Mouse (Mus musculus) heart, embryonic 10.5 days (tissue): ENCODE results near the gene Gpr87. TPM values are rescaled to one million over a fixed set of nuclear protein-coding genes. Genes with fewer than 3 reads are reported as not detected.

Source experiments
- DNase-seq: peaks from one replicate; pipeline ENCODE4 v3.0.0-alpha.2; 2017; ENCODE audit warnings: low spot score
- H3K27ac ChIP-seq: fragments of 300-500 bp; sonication (generic); 2 replicates; pipeline ENCODE4 v1.5.1; 2016; ENCODE audit warnings: mild to moderate bottlenecking
- H3K27me3 ChIP-seq: fragments of 300-500 bp; sonication (generic); 2 replicates; pipeline ENCODE4 v1.6.1; 2016; ENCODE audit warnings: mild to moderate bottlenecking; ENCODE audit not compliant: poor library complexity, insufficient read depth, severe bottlenecking
- H3K36me3 ChIP-seq: fragments of 300-500 bp; sonication (generic); 2 replicates; pipeline ENCODE4 v1.6.1; 2016; ENCODE audit warnings: mild to moderate bottlenecking, moderate library complexity
- H3K4me1 ChIP-seq: fragments of 300-500 bp; sonication (generic); 2 replicates; pipeline ENCODE4 v1.6.1; 2016; ENCODE audit warnings: mild to moderate bottlenecking
- H3K4me3 ChIP-seq: fragments of 300-500 bp; sonication (generic); 2 replicates; pipeline ENCODE4 v1.5.1; 2016; ENCODE audit warnings: mild to moderate bottlenecking, moderate library complexity
- H3K9me3 ChIP-seq: fragments of 300-500 bp; sonication (generic); 2 replicates; pipeline ENCODE4 v1.6.1; 2016; ENCODE audit warnings: mild to moderate bottlenecking, moderate library complexity
- WGBS: fragments of 180-500 bp; shearing (Covaris S2); methylation state at CpG from one replicate; pipeline ENCODE4 v1.1.7; 2016; 5-methylcytosine and 5-hydroxymethylcytosine counted together
- polyA plus RNA-seq: library from polyadenylated mRNA; unstranded; fragments of >200 nt; fragmentation: Nextera tagmentation; extraction: Ambion mirVana; gene quantifications from 2 replicates; pipeline ENCODE4 v1.2.1, GENCODE M21; 2016

Gpr87 gene
- polyA plus RNA-seq: 0.18 TPM in 1 of 2 replicates, not detected in the other

DNA sequence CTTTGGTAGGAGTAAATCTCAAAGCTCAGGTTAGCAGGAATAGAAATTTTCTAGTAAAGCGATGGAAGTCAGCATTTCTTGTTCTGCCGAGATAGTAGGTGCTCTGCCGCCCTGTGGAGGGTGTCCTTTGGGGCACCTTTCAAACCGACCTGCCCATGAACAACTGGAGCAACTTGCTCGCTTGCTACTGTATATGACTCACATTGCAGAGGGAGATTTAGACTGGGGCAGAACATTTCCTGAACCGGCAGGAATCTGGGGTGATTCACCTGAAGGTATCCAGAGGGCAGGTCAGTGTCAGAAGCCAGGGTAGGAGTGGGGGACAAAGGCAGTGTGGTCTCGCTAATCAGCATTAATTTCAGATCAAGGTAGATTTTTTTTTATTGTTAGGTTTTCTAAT is at the start of gene Gpr87:
Gene Gpr87, minus strand, starts transcription at position 167 of the 400 bp plus-strand sequence.
- no peaks in the 10 kb centered on the region for H3K9me3 ChIP-seq
- 83% methylated on average over 7 of the region's 7 CpGs for WGBS
- no peak for DNase-seq

DNA sequence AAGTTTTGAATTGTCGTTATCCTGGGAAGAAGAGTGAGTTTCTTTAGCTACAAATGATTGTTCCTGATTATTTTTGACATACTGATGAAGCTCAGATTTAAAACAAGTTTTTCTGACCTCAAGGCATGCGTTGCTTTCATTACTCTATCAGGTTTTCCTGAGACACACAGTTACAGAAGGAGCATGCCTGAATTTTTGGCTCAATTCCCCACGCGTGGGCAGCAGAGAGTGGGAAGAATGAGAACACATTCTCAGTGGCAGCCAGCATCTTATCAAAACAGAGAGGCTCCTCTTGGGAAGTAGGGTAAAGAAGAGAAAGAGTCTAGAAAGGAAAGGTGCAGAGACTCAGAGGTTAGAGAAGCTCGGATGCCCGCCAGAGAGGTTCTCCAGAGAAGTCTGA is 48.5 kb upstream of the Gpr87 start:
- H3K27me3 ChIP-seq: no peaks in the 10 kb centered on the region
- no peaks in the 10 kb centered on the region for H3K9me3 ChIP-seq
- 64% methylated on average over 6 of the region's 6 CpGs for WGBS
- H3K4me3 ChIP-seq: no peak overlapping the region
- DNase-seq: no peak
- H3K27ac ChIP-seq: no peak overlapping the region
- no peaks in the 10 kb centered on the region for H3K4me1 ChIP-seq
- H3K36me3 ChIP-seq: no peaks in the 10 kb centered on the region

More for the DNA sequence above, at the start of gene Gpr87:
- H3K27ac ChIP-seq: no peak within 1 kb of the TSS
- no peaks in the 10 kb centered on the region for H3K27me3 ChIP-seq
- no peaks in the 10 kb centered on the region for H3K36me3 ChIP-seq
- H3K4me3 ChIP-seq: no peak within 1 kb of the TSS
- H3K4me1 ChIP-seq: no peaks in the 10 kb centered on the region

DNA sequence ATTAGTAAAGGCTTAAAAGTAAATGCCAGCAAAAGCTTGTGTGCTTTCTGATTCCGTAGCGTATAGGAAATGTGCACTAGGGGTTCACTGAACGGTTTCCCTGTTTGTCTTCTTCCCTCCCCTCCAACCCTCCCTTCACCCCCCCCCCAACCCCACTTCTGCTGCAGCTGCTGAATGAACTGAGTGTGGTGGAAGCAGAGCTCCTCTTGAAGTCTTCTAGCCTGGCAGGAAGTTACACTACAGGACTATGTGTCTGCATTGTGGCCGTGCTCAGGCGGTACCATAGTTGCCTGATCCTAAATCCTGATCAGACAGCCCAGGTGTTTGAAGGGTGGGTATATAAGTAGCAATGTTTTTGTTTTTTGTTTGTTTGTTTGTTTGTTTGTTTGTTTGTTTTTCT is 40.0 kb upstream of the Gpr87 start:
- 79% methylated on average over 5 of the region's 5 CpGs for WGBS

DNA sequence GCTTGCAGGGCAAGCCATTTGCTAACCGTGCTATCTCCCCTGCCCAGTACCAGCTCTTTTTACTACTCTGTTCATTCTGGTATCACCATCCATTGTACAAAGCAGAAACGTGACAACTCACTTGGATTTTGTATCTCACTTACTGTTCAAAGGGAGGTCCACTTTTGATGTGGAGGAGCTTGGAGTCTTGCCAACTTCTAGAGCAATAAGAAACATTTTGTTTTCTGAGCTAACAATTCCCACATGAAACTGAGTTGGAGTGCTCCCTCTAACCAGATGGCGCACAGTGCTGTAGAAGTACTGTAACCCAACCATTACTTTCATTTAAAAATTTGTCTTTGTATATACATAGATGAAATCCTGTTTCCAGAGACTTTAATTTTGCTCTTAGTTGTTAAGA is 36.0 kb upstream of the Gpr87 start:
- H3K27me3 ChIP-seq: no peaks in the 10 kb centered on the region
- no peak overlapping the region for H3K4me3 ChIP-seq
- no peak for DNase-seq
- 73% methylated on average over 3 of the region's 3 CpGs for WGBS
- H3K36me3 ChIP-seq: no peaks in the 10 kb centered on the region
- H3K9me3 ChIP-seq: no peaks in the 10 kb centered on the region
- H3K4me1 ChIP-seq: peaks cover 9% of the 10 kb centered on the region
- no peak overlapping the region for H3K27ac ChIP-seq

More for the DNA sequence above, 40.0 kb upstream of the Gpr87 start:
- Histone ChIP-seq H3K4me3 (no peak overlapping the region), H3K4me1 (no peaks in the 10 kb centered on the region), H3K27ac (no peak overlapping the region), H3K36me3 (no peaks in the 10 kb centered on the region), H3K27me3 (no peaks in the 10 kb centered on the region), H3K9me3 (no peaks in the 10 kb centered on the region)
- DNase-seq: no peak

DNA sequence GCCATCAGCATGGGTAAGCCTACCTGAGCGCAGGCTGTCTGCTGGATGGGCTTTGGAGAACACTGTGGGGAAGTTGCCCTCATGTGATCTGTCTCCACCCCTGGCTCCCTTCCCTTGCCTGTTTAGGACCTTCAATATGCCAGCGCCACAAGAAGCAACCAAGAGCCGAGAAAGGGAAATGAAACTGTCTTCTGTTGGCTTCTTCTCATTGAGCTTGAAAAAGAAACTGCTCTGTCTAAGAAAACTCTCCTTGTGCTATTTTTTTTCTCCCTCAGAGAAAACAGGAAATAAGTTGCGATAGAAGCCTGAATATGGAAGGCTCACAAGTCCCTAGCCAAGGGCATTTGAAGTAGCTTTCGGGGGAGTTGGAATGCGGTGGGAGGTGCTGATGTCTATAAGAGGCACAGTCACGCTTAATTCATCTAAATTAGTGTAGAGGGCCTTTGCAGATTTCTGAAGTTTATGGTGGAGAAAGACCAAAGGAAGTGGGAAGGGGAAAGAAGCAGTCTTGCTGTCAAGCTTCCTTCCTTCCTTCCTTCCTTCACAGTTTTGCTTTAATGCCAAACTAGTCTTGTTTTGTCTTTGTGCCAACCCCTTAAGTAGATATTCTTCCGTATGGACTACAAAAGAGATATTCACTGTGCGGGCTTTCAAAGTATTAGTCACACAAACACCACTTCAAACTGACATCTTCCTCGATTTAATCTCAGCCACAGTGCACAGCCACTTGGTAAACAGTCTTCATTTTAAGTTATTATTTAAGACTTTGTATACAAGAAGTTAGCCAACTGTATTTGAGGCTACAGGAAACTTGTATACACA is 34.0 kb upstream of the Gpr87 start:
- H3K27ac ChIP-seq: peak overlapping the region; percentile 33
- H3K9me3 ChIP-seq: no peaks in the 10 kb centered on the region

DNA sequence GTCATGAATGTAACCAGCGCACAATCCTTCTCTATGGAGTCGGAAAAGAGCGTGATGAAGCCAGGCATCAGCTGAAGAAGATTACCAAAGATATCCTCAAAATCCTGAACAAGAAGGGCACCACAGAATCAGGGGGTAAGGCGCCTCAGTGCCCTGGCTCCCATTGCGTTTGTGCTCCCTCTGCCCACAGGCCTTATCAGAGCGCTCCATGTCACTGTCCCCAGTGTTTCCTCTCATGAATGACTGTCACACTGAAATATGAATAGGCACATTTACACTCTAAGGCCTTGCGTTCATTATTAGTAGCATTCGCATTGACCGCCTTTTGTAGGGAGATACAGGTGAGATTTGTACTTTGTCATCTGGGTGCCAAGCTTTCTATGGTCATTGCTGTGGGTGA is 32.8 kb upstream of the Gpr87 start:
- Histone ChIP-seq H3K4me3 (no peak overlapping the region), H3K4me1 (peaks cover 9% of the 10 kb centered on the region), H3K27ac (no peak overlapping the region), H3K27me3 (no peaks in the 10 kb centered on the region), H3K9me3 (no peaks in the 10 kb centered on the region), H3K36me3 (no peaks in the 10 kb centered on the region)
- DNase-seq: no peak
- 94% methylated on average over 9 of the region's 9 CpGs for WGBS

More for the DNA sequence above, 34.0 kb upstream of the Gpr87 start:
- Histone ChIP-seq H3K27me3 (no peaks in the 10 kb centered on the region), H3K4me1 (peaks cover 9% of the 10 kb centered on the region), H3K36me3 (no peaks in the 10 kb centered on the region), H3K4me3 (no peak overlapping the region)
- DNase-seq: no peak
- 60% methylated on average over 10 of the region's 10 CpGs for WGBS

DNA sequence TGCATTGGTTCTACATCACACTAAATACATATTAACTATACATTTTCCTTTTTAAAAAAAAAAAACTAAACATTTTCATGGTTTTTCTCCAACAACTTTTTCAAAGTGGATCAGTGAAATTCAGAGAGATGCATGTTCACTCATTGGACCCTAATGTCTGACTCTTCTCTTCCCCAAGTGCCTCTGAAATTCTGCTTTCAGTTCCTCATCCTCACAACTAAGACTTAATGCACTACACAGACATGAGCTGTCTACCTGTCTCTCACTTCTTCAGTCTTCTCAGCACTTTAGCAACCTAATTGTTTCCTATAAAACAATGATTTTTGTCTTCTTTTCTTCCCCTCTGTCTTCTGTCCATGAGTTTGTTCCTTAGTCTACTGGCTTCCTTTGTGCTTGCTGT is 30.5 kb upstream of the Gpr87 start:
- no peaks in the 10 kb centered on the region for H3K9me3 ChIP-seq
- DNase-seq: no peak
- H3K27ac ChIP-seq: no peak overlapping the region
- no peaks in the 10 kb centered on the region for H3K36me3 ChIP-seq
- H3K4me1 ChIP-seq: peaks cover 9% of the 10 kb centered on the region
- no peaks in the 10 kb centered on the region for H3K27me3 ChIP-seq
- H3K4me3 ChIP-seq: no peak overlapping the region

DNA sequence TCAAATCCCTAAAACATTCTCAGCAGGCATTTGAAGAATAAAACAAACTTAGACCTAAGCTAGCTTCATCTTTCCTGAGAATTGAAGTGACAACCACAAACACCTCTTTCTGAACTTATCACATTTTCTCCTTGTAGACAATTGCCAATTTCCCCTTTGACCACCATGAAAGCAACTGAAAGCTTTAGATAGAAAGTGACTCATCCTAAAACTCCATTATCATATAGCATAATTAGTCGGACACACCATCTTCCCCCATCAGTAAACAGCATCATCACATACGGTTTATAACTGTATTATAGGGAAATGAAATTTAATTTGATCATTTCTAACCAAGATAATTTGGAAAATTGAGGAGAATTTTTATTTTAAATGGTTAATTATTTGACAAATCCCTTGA is 27.4 kb upstream of the Gpr87 start:
- 88% methylated on average over 2 of the region's 2 CpGs for WGBS
- Histone ChIP-seq H3K27ac (no peak overlapping the region), H3K4me3 (no peak overlapping the region), H3K36me3 (no peaks in the 10 kb centered on the region), H3K4me1 (no peaks in the 10 kb centered on the region), H3K27me3 (no peaks in the 10 kb centered on the region), H3K9me3 (no peaks in the 10 kb centered on the region)
- DNase-seq: no peak

DNA sequence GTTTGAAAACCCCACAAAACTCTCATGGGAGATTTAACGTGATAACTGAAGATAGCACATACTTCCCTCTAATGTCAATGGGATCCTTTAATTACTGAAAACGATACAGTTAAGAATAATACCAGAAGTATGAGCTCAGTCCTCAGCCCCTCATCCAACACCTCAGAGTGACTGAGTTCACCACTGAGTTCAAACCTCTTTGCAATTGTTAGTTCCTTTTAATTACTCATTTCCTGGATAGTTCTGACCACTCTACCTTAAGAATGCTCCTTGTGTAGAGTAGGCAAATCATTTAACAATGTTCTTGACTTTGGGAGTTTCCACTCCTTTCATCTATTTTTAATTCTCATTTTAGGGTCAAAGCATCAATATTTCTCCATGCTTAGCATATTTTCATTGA is 24.4 kb upstream of the Gpr87 start:
- H3K36me3 ChIP-seq: no peaks in the 10 kb centered on the region
- 87% methylated on average over 2 of the region's 2 CpGs for WGBS
- no peak for DNase-seq

DNA sequence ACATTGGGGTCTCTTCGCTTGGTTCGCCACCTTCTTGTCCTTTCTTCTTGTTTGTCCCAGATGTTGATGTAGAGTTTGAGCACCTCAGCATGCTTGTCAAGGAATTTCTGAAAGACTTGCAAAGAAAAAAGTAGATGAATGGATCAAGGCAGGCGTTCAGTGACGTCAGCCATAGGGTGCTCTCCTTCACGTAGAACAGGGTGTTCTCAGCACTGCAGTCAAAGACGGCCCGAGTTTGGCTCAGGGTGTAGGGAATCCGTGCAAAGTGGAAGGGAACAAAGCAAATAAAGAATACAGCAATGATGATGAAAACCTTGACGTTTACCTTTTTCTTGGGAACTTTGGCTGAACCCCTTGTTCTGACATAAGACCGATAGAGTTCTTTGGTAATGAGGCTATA is 22.3 kb upstream of the Gpr87 start:
- Histone ChIP-seq H3K4me1 (no peaks in the 10 kb centered on the region), H3K27ac (no peak overlapping the region), H3K27me3 (no peaks in the 10 kb centered on the region), H3K4me3 (no peak overlapping the region), H3K9me3 (no peaks in the 10 kb centered on the region), H3K36me3 (no peaks in the 10 kb centered on the region)
- WGBS: 91% methylated on average over 10 of the region's 10 CpGs
- no peak for DNase-seq

More for the DNA sequence above, 24.4 kb upstream of the Gpr87 start:
- Histone ChIP-seq H3K4me3 (no peak overlapping the region), H3K27ac (no peak overlapping the region), H3K4me1 (no peaks in the 10 kb centered on the region), H3K27me3 (no peaks in the 10 kb centered on the region), H3K9me3 (no peaks in the 10 kb centered on the region)

DNA sequence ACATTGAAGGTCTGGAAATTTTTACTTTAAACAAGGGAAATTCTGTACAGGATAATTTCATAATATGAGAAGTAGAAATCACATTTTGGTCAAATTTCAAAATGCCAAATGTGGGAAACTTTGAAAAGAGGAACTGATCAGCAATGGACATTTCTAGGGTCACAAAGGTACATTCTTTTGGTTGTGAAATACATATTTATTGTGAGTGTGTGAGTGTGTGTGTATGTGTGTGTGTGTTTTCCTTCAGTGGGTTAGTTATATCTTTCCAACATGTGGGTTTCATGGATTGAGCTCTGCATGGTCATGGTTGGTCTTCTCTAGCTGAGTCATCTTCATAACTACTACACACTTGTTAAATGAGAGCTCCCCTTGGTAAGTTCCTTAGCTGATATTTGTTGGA is 17.5 kb upstream of the Gpr87 start:
- H3K27ac ChIP-seq: no peak overlapping the region
- no peaks in the 10 kb centered on the region for H3K9me3 ChIP-seq
- H3K27me3 ChIP-seq: no peaks in the 10 kb centered on the region
- DNase-seq: no peak
- H3K36me3 ChIP-seq: no peaks in the 10 kb centered on the region
- no peaks in the 10 kb centered on the region for H3K4me1 ChIP-seq
- no peak overlapping the region for H3K4me3 ChIP-seq

DNA sequence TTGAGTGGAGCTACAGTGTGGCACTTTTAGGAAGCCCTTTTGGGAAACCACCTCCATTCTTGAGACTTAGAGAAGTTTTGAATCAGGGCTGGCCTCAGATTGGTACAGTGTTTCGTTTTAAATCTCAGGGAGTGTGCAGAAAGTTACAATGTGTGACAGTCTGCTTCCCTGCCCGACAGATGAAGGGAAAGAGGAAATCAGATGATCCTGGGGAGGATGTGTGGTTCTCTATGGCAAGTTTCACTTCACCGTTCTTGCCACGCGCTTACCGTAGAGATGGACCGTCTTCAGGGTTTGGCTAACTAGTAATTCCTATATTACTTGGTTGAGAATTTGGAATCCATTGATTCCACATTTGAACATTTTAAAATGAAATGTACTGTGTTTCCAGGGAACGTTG is 16.9 kb upstream of the Gpr87 start:
- no peak for DNase-seq
- H3K4me3 ChIP-seq: no peak overlapping the region
- H3K36me3 ChIP-seq: no peaks in the 10 kb centered on the region
- H3K9me3 ChIP-seq: no peaks in the 10 kb centered on the region
- no peaks in the 10 kb centered on the region for H3K4me1 ChIP-seq
- H3K27me3 ChIP-seq: no peaks in the 10 kb centered on the region
- 86% methylated on average over 8 of the region's 8 CpGs for WGBS
- H3K27ac ChIP-seq: no peak overlapping the region

DNA sequence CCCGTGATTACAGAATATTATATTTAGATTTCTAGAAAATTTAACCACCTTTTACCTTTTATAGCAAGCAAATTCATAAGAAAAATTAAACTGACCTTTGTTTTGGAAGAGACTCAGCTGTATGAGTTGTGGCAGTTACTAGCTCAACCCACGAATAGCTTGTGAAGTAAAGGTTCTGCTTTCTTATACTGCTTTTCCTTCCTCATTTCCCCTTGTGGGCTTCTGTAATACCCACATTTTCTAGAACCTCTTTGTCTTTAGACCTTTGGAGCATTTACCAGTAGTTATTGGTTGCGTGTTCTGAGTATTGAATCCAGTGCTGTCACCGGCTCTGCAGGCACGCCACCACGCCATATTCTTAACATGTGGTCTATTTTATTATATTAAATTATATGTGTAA is 15.8 kb upstream of the Gpr87 start, which contains the start of gene P2ry13:
Gene P2ry13, minus strand, starts transcription at position 156 of the 400 bp plus-strand sequence.
- peaks cover 2% of the 10 kb centered on the region; the same call in 1 of the 2 replicates for H3K4me1 ChIP-seq
- WGBS: 93% methylated on average over 6 of the region's 6 CpGs
- no peaks in the 10 kb centered on the region for H3K36me3 ChIP-seq
- DNase-seq: no peak
- no peak within 1 kb of the TSS for H3K27ac ChIP-seq
- H3K4me3 ChIP-seq: no peak within 1 kb of the TSS
- H3K9me3 ChIP-seq: no peaks in the 10 kb centered on the region
- no peaks in the 10 kb centered on the region for H3K27me3 ChIP-seq

DNA sequence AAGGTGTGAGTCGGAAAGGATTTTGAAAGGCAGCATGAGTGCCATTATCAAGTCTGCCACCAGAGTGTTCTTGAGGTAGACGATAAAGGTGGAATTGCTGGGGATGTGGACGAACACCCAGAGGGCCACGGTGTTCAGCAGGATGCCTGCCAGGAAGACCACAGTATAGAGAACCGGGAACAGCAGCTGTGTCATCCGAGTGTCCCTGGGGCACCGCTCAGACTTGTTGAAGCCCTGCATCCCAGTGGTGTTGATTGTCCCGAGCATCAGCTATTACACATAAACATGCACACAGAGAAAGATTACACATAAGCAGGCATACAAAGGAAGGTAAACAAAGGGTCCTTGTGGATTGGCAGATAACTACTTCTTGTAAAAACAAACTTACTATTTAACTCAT is 15.2 kb upstream of the Gpr87 start:
- no peak for DNase-seq
- H3K27me3 ChIP-seq: no peaks in the 10 kb centered on the region
- H3K27ac ChIP-seq: no peak overlapping the region
- H3K9me3 ChIP-seq: no peaks in the 10 kb centered on the region
- no peak overlapping the region for H3K4me3 ChIP-seq
- 64% methylated on average over 8 of the region's 8 CpGs for WGBS
- peaks cover 8% of the 10 kb centered on the region for H3K4me1 ChIP-seq
- no peaks in the 10 kb centered on the region for H3K36me3 ChIP-seq
